Mouse (Mus musculus) bone marrow macrophage, adult 2 months (primary cell): ENCODE measurements around the gene Gcn1l1.

Experiments
- CTCF ChIP-seq: IDR thresholded peaks from 2 replicates; pipeline ENCODE4 v1.5.1; 2012; ENCODE audit warnings: low read depth, mild to moderate bottlenecking, low read length, moderate library complexity
- POLR2A ChIP-seq: IDR thresholded peaks from 2 replicates; pipeline ENCODE4 v1.6.1; 2012; ENCODE audit warnings: mild to moderate bottlenecking, low read depth, low read length, borderline replicate concordance

DNA sequence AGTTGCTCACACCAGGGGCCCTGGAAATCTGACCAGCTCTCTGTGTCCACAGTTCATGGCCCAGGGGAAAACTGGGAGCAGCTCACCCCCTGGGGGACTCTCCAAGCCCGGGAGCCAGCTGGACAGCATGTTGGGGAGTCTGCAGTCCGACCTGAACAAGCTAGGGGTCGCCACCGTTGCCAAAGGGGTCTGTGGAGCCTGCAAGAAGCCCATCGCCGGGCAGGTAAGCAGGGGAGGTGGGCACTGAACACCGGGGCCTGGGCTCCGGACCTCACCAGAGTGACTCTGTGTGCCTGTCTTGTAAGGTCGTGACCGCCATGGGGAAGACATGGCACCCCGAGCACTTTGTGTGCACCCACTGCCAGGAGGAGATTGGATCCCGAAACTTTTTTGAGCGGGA is 13.3 kb upstream of the Gcn1l1 start:
- TF ChIP-seq CTCF (no peak), POLR2A (no peak)
